Mouse (Mus musculus): ENCODE data around the gene Ppib. TPM values are rescaled to one million over a fixed set of nuclear protein-coding genes. Genes with fewer than 3 reads are reported as not detected.
A peak's percentile ranks its signal among the peaks of the same experiment; 100 is the strongest.

Ppib gene
- polyA plus RNA-seq, 1 experiment from 2014 or later = 311 TPM

DNA sequence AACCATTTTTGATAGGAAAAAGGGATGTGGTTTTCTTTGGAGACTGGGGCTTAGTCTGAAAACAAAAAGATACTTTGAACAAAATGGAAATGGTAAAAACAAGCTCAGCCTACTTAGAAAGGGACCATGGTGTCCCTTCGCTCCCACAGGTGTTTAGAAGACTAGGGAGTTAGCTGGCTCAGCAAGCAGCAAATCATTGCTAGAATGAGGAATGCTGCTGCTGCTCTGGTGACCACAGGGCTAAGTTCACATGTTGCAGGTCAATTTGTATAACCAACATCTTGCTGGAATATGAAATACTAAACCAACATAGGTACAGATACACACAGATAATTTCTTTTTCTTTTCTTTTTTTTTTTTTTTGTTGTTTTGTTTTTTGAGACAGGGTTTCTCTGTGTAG lies 49.6 kb downstream of the Ppib start:
- 97% methylated on average over 1 of the region's 1 CpGs for WGBS
- Histone ChIP-seq H3K9me3 (no peaks in the 10 kb centered on the region), H3K27me3 (replicated peaks) (no peaks in the 10 kb centered on the region), H3K27ac (no peak overlapping the region), H3K36me3 (replicated peaks) (peaks cover 22% of the 10 kb centered on the region; the same call in 1 of the 2 replicates), H3K9ac (no peak overlapping the region), H3K4me3 (no peak overlapping the region), H3K4me1 (peaks cover 5% of the 10 kb centered on the region; the same call in 1 of the 2 replicates), H3K4me2 (no peak overlapping the region)
- no peak for ATAC-seq (replicated peaks)

DNA sequence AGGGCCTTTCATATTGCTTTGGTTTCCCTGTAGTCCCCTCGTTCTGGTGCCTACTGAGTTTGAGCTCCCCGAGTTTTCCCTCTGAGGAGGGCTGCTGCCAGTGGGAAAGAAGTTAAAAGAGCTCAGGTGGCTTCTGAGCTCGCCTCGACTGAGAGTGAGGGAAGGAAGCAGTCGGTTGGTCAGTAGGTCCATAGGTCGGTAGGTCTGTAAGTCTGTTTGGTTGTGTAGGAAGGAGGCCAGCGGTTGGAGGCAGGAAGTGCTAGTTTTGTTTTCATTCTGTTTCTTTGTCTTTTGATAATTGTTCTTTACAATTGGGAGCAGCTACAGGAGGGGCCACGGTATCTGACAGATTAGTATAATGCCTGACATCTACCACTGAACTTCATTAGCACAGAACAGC lies 50.1 kb downstream of the Ppib start:
- Histone ChIP-seq H3K4me2 (no peak overlapping the region), H3K27me3 (replicated peaks) (no peaks in the 10 kb centered on the region), H3K36me3 (replicated peaks) (peaks cover 16% of the 10 kb centered on the region; the same call in 1 of the 2 replicates), H3K27ac (peak overlapping the region; percentile 38; the same call in 1 of the 2 replicates), H3K9me3 (no peaks in the 10 kb centered on the region), H3K4me1 (peaks cover 5% of the 10 kb centered on the region; the same call in 1 of the 2 replicates), H3K4me3 (no peak overlapping the region), H3K9ac (no peak overlapping the region)
- WGBS = 37% methylated on average over 8 of the region's 8 CpGs
- ATAC-seq (replicated peaks) = no peak

DNA sequence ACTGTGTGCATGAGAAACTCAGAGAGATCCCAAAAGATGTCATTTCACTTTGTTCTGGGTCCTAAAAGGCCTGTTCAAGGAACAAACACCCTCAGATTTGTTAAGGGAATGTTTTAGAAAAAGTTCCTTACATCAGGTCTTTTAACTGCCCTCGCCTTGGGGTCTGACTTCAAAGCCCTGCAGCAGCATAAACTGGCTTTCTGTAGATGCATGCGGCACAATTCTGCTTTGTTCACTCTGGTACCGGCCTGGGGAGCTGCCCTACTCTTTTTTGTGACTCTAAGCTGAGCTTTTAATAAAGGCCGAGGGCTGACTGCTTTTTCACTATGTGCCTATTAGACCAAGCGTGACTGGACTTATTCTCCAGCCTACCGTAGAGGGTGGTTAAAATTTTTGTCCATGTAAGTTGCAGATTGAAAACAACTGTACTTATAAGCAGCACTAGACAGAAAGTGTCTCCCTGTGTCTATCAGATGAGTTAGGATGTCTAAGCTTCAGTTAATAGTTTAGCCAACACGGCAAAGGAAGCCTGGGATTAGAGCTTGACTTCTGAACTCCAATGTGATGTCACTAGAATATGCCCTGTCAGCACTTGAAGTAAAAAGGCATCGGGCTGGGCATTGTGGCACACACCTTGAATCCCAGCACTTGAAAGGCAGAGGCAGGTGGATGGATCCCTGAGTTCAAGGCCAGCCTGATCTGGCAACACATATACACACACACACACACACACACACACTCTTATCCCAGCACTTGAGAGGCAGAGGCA lies 50.8 kb downstream of the Ppib start:
- peak overlapping the region; percentile 7; the same call in 1 of the 2 replicates for H3K27ac ChIP-seq
- no peak overlapping the region for H3K4me2 ChIP-seq
- no peaks in the 10 kb centered on the region for H3K27me3 ChIP-seq (replicated peaks)
- H3K4me3 ChIP-seq = no peak overlapping the region
- no peaks in the 10 kb centered on the region for H3K9me3 ChIP-seq
- ATAC-seq (replicated peaks) = no peak
- H3K36me3 ChIP-seq (replicated peaks) = peaks cover 11% of the 10 kb centered on the region; the same call in 1 of the 2 replicates
- no peak overlapping the region for H3K9ac ChIP-seq
- H3K4me1 ChIP-seq = peaks cover 5% of the 10 kb centered on the region; the same call in 1 of the 2 replicates
- WGBS = 17% methylated on average over 8 of the region's 8 CpGs

DNA sequence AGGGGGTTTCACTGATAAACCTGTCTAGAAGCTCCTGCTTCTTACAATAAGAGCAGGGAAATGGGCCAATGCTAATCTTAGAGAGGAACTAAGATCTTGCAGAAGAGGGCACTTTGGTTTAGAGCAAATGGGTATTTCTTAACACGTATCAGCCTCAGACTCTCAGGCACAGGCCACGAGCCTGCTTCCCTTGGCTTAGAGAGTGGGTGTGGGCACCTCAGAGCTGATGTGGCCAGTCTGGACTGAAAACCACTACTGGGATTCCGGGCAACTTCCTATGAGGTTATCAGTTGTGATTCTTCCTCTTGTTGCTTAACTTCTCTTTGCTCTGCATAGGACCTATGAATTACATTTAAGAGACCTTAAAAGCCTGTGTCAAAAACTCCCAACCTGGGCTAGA lies 54.3 kb downstream of the Ppib start:
- no peaks in the 10 kb centered on the region for H3K27me3 ChIP-seq (replicated peaks)
- H3K36me3 ChIP-seq (replicated peaks) = 0 out of 2 replicates have a peak, but pooled peaks cover 3% of the 10 kb centered on the region
- H3K4me2 ChIP-seq = no peak overlapping the region
- no peaks in the 10 kb centered on the region for H3K9me3 ChIP-seq
- no peak overlapping the region for H3K9ac ChIP-seq
- no peak overlapping the region for H3K27ac ChIP-seq
- WGBS = 94% methylated on average over 3 of the region's 3 CpGs
- no peak overlapping the region for H3K4me3 ChIP-seq
- peaks cover 9% of the 10 kb centered on the region; the same call in 1 of the 2 replicates for H3K4me1 ChIP-seq
- no peak for ATAC-seq (replicated peaks)

Other genes with a start within 250 kb of the Ppib start
- gene Zfp609, start 232.7 kb upstream of the Ppib start, polyA plus RNA-seq (2015; fragmentation: Nextera tagmentation; extraction: Ambion mirVana) = 8.7 and 9.1 TPM in 2 replicates
- 19.4 and 22.1 TPM in 2 replicates for gene Pclaf, start 170.0 kb upstream of the Ppib start, polyA plus RNA-seq (2015; fragmentation: Nextera tagmentation; extraction: Ambion mirVana)
- gene Trip4, start 151.4 kb upstream of the Ppib start, polyA plus RNA-seq (2015; fragmentation: Nextera tagmentation; extraction: Ambion mirVana) = 31.7 and 33.8 TPM in 2 replicates
- gene Csnk1g1, start 151.3 kb upstream of the Ppib start, polyA plus RNA-seq (2015; fragmentation: Nextera tagmentation; extraction: Ambion mirVana) = 23.0 and 25.3 TPM in 2 replicates
- gene Snx22, start 9.5 kb downstream of the Ppib start, polyA plus RNA-seq (2015; fragmentation: Nextera tagmentation; extraction: Ambion mirVana) = 11.2 and 11.9 TPM in 2 replicates
- gene Snx1, start 66.4 kb downstream of the Ppib start, polyA plus RNA-seq (2015; fragmentation: Nextera tagmentation; extraction: Ambion mirVana) = 75.5 and 76.6 TPM in 2 replicates
- gene Ciao2a, start 66.4 kb downstream of the Ppib start, polyA plus RNA-seq (2015; fragmentation: Nextera tagmentation; extraction: Ambion mirVana) = 59.2 and 59.7 TPM in 2 replicates
- 0.82 and 1.4 TPM in 2 replicates for gene Dapk2, start 98.0 kb downstream of the Ppib start, polyA plus RNA-seq (2015; fragmentation: Nextera tagmentation; extraction: Ambion mirVana)